Mouse (Mus musculus): ENCODE data around the gene Mak. TPM values are rescaled to one million over a fixed set of nuclear protein-coding genes. Genes with fewer than 3 reads are reported as not detected.

The Mak gene
- polyA plus RNA-seq (2015; fragmentation: Illumina TruSeq; extraction: RNeasy Lipid Tissue Mini Kit (QIAGEN cat#74804); ENCODE audit: low read depth, low replicate concordance) = 2.2 TPM

GRCm38 (mm10) chr13:41079421-41079780, at the start of gene Mak:
Gene Mak (minus strand): TSS chr13:41079706.

GRCm38 (mm10) chr13:41113940-41114339, 34.4 kb upstream of the Mak start, which contains the start of gene Sycp2l:
Gene Sycp2l (plus strand): TSS chr13:41114307.

GRCm38 (mm10) chr13:41110935-41111334, 31.4 kb upstream of the Mak start, which contains the start of gene Gcm2:
Gene Gcm2 (minus strand): TSS chr13:41111035.

GRCm38 (mm10) chr13:41015829-41016634, 63.5 kb downstream of the Mak start, which contains the start of gene Tmem14c:
Gene Tmem14c (plus strand): TSS chr13:41016292.

GRCm38 (mm10) chr13:41000926-41001639, 78.4 kb downstream of the Mak start, which contains the start of gene Pak1ip1:
Gene Pak1ip1 (plus strand): TSS chr13:41001023.

Other genes with a start within 250 kb of the Mak start
- 22.2 TPM for gene Gcnt2, start 220.0 kb downstream of the Mak start, polyA plus RNA-seq (2015; fragmentation: Illumina TruSeq; extraction: RNeasy Lipid Tissue Mini Kit (QIAGEN cat#74804); ENCODE audit: low read depth, low replicate concordance)
- gene Pak1ip1, start 78.7 kb downstream of the Mak start, polyA plus RNA-seq (2015; fragmentation: Illumina TruSeq; extraction: RNeasy Lipid Tissue Mini Kit (QIAGEN cat#74804); ENCODE audit: low read depth, low replicate concordance) = 63.2 TPM
- 128 TPM for gene Tmem14c, start 63.4 kb downstream of the Mak start, polyA plus RNA-seq (2015; fragmentation: Illumina TruSeq; extraction: RNeasy Lipid Tissue Mini Kit (QIAGEN cat#74804); ENCODE audit: low read depth, low replicate concordance)
- not detected for gene Gcm2, start 31.3 kb upstream of the Mak start, polyA plus RNA-seq (2015; fragmentation: Illumina TruSeq; extraction: RNeasy Lipid Tissue Mini Kit (QIAGEN cat#74804); ENCODE audit: low read depth, low replicate concordance)
- 0.22 TPM for gene Sycp2l, start 34.6 kb upstream of the Mak start, polyA plus RNA-seq (2015; fragmentation: Illumina TruSeq; extraction: RNeasy Lipid Tissue Mini Kit (QIAGEN cat#74804); ENCODE audit: low read depth, low replicate concordance)
- gene Elovl2, start 140.7 kb upstream of the Mak start, polyA plus RNA-seq (2015; fragmentation: Illumina TruSeq; extraction: RNeasy Lipid Tissue Mini Kit (QIAGEN cat#74804); ENCODE audit: low read depth, low replicate concordance) = 11.2 TPM
- gene Smim13, start 170.1 kb upstream of the Mak start, polyA plus RNA-seq (2015; fragmentation: Illumina TruSeq; extraction: RNeasy Lipid Tissue Mini Kit (QIAGEN cat#74804); ENCODE audit: low read depth, low replicate concordance) = 138 TPM
- not detected for gene Gm17364, start 194.3 kb upstream of the Mak start, polyA plus RNA-seq (2015; fragmentation: Illumina TruSeq; extraction: RNeasy Lipid Tissue Mini Kit (QIAGEN cat#74804); ENCODE audit: low read depth, low replicate concordance)